In the genomic region with DNA sequence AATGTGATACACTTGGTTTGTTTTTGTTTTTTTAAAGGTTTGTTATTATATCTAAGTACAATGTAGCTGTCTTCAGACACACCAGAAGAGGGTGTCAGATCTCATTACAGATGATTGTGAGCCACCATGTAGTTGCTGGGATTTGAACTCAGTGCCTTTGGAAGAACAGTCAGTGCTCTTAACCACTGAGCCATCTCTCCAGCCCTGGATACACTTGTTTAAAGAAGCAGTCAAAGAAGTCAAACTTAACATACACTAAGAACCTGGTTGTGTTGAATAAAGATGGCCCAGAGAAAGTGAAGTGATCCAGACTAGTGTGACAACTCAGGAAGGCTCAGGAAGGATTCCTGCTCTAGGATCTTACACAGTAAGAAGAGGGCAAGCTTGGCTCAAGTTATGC, we compare ENCODE assay signal across 22 mouse cellular contexts. TPM values are rescaled to one million over a fixed set of nuclear protein-coding genes. Genes with fewer than 3 reads are reported as not detected.
DNase-seq lines count a peak whose midpoint lies in the region; ATAC-seq and TF ChIP-seq lines count a peak whose summit lies in the region.
"Not testable (repeated sequence)": the region's sequence is repeated elsewhere in the genome, so short reads cannot be mapped to it uniquely, and the experiment has no call there.
"Had no signal": no experiment of that assay in that cellular context is flagged by ENCODE, and none has a peak within 500 bp of the region (broad histone marks: within the 10 kb centered on the region; RNA-seq: fewer than 3 reads in every experiment).

No protein-coding gene starts in this region.

- H3K27ac ChIP-seq in MEL (ENCODE audit: control insufficient read depth, low read depth, low read length); heart, embryonic 10.5 days; liver, adult 2 months (replicated peaks; ENCODE audit: insufficient read depth, low read depth, low read length): not testable (repeated sequence)
- H3K27ac ChIP-seq in liver, embryonic 13.5 days = peak overlapping the region; percentile 99
- H3K27ac ChIP-seq in liver, embryonic 15.5 days (replicated peaks) = peak overlapping the region; percentile 98
- 0 out of 2 replicates have a peak overlapping the region, but pooled peaks have one; percentile 14 for H3K27ac ChIP-seq in liver, postnatal 0 days (ENCODE audit: low read depth)

- not testable (repeated sequence) for TF ChIP-seq RAD21 in MEL (IDR thresholded peaks at IDR 0.05; ENCODE audit: low read depth, low read length)

- not testable (repeated sequence) for TF ChIP-seq POLR2A in MEL (IDR thresholded peaks at IDR 0.05; ENCODE audit: control insufficient read depth in 1 of 2, insufficient read depth in 1 of 2, low read depth in 1 of 2, low read length in 2 of 2, poor library complexity in 1 of 2); liver, adult 2 months (IDR thresholded peaks at IDR 0.05; ENCODE audit: extremely low read depth, insufficient read depth, low read length)

- H3K27me3 ChIP-seq in MEL (ENCODE audit: control insufficient read depth in 1 of 2, insufficient read depth in 2 of 2, low read length in 2 of 2); heart, embryonic 10.5 days (ENCODE audit: insufficient read depth, poor library complexity, severe bottlenecking); liver, adult 2 months (ENCODE audit: control insufficient read depth, insufficient read depth, low read length); liver, embryonic 13.5 days; liver, embryonic 15.5 days; liver, postnatal 0 days (ENCODE audit: insufficient read depth, low read length): not testable (repeated sequence)

- ATAC-seq in liver, embryonic 13.5 days (ENCODE audit: low read depth); liver, embryonic 15.5 days (ENCODE audit: insufficient read depth); liver, postnatal 0 days: not testable (repeated sequence)

- not testable (repeated sequence) for H3K4me3 ChIP-seq in MEL (ENCODE audit: control insufficient read depth in 1 of 2, insufficient read depth in 1 of 2, low read depth in 2 of 2, low read length in 2 of 2); heart, embryonic 10.5 days; liver, adult 2 months (ENCODE audit: insufficient read depth, low read depth, low read length); liver, embryonic 13.5 days (replicated peaks); liver, embryonic 15.5 days (replicated peaks); liver, postnatal 0 days (ENCODE audit: low read depth, low read length)

- not testable (repeated sequence) for H3K79me2 ChIP-seq in MEL (ENCODE audit: control insufficient read depth, insufficient read depth, low read length, poor library complexity); liver, adult 2 months (ENCODE audit: control insufficient read depth, insufficient read depth, low read length)

- H3K4me2 ChIP-seq in liver, embryonic 13.5 days; liver, embryonic 15.5 days; liver, postnatal 0 days (ENCODE audit: low read depth, low read length): not testable (repeated sequence)

- TF ChIP-seq CTCF in MEL (IDR thresholded peaks at IDR 0.05 in 2 of 3, conservative IDR thresholded peaks at IDR 0.05 in 1 of 3; ENCODE audit: control insufficient read depth in 1 of 3, insufficient read depth in 1 of 3, low read depth in 2 of 3, low read length in 3 of 3, poor library complexity in 1 of 3, severe bottlenecking in 1 of 3); liver, adult 2 months (IDR thresholded peaks at IDR 0.05; ENCODE audit: low read depth, low read length); liver, postnatal 0 days (IDR thresholded peaks at IDR 0.05; ENCODE audit: low read depth): not testable (repeated sequence)

- H3K9me3 ChIP-seq in MEL (replicated peaks; ENCODE audit: insufficient read depth, low read length); heart, embryonic 10.5 days; liver, embryonic 13.5 days (replicated peaks); liver, embryonic 15.5 days (replicated peaks); liver, postnatal 0 days (ENCODE audit: low read length): not testable (repeated sequence)

- H3K36me3 ChIP-seq in MEL (ENCODE audit: control insufficient read depth in 1 of 2, insufficient read depth in 2 of 2, low read length in 2 of 2) = peaks cover 0 to 36% of the 10 kb centered on the region in 2 experiments; a peak in 2 of 4 replicates
- not testable (repeated sequence) for H3K36me3 ChIP-seq in heart, embryonic 10.5 days; liver, adult 2 months (ENCODE audit: control insufficient read depth, insufficient read depth, low read length); liver, embryonic 13.5 days; liver, embryonic 15.5 days (replicated peaks); liver, postnatal 0 days (replicated peaks; ENCODE audit: insufficient read depth, low read length)

- peaks cover 15 to 26% of the 10 kb centered on the region in 2 experiments for H3K4me1 ChIP-seq in MEL (ENCODE audit: control insufficient read depth in 1 of 2, insufficient read depth in 2 of 2, low read length in 2 of 2)
- H3K4me1 ChIP-seq in heart, embryonic 10.5 days = peaks cover 15% of the 10 kb centered on the region
- H3K4me1 ChIP-seq in liver, adult 2 months (ENCODE audit: control insufficient read depth, insufficient read depth, low read length) = peaks cover 17% of the 10 kb centered on the region
- H3K4me1 ChIP-seq in liver, embryonic 13.5 days (replicated peaks) = peaks cover 95% of the 10 kb centered on the region
- peaks cover 88% of the 10 kb centered on the region for H3K4me1 ChIP-seq in liver, embryonic 15.5 days (replicated peaks)
- peaks cover 34% of the 10 kb centered on the region for H3K4me1 ChIP-seq in liver, postnatal 0 days (ENCODE audit: insufficient read depth)

- not testable (repeated sequence) for DNase-seq in MEL (ENCODE audit: low read depth, low spot score); liver, embryonic 13.5 days; liver, postnatal 0 days
- peak; percentile 35 for DNase-seq in heart, embryonic 10.5 days (ENCODE audit: low spot score)
- DNase-seq in liver, adult 2 months (ENCODE audit: extremely low read depth, low read depth, low spot score) = peak; percentile 3

- H3K9ac ChIP-seq in MEL (ENCODE audit: control insufficient read depth, low read depth, low read length, poor library complexity, severe bottlenecking); liver, adult 2 months (ENCODE audit: low read depth, low read length); liver, embryonic 15.5 days; liver, postnatal 0 days (replicated peaks): not testable (repeated sequence)
- H3K9ac ChIP-seq in liver, embryonic 13.5 days = 0 out of 2 replicates have a peak overlapping the region, but pooled peaks have one; percentile 2

- TF ChIP-seq EP300 in MEL (IDR thresholded peaks at IDR 0.05; ENCODE audit: low read depth in 1 of 2, low read length in 2 of 2); liver, postnatal 0 days (IDR thresholded peaks at IDR 0.05; ENCODE audit: low read depth): not testable (repeated sequence)

RNA-seq across cellular contexts. Expression of gene Cpox, which starts 5.0 kb away (rescaled TPM):
- 159 and 204 TPM in 2 replicates for total RNA-seq in MEL (2012; rRNA removed)
- 100 to 1,000 TPM; 110 to 421 TPM for polyA plus RNA-seq in MEL (2012; ENCODE audit: insufficient read depth in 1 of 2, insufficient read length in 2 of 2, low read depth in 1 of 2, low replicate concordance in 2 of 2, missing spikeins in 1 of 2)
- polyA plus RNA-seq in heart, embryonic 10.5 days (2016; fragmentation: Nextera tagmentation; extraction: Ambion mirVana) = 63.5 and 89.9 TPM in 2 replicates
- 59.9 and 68.1 TPM in 2 replicates for total RNA-seq in liver, adult 2 months (2014; rRNA removed)
- 65.0 and 75.2 TPM in 2 replicates for polyA plus RNA-seq in liver, adult 2 months (2012; rRNA removed)
- 422 and 453 TPM in 2 replicates for polyA plus RNA-seq in liver, embryonic 13.5 days (2015; fragmentation: Nextera tagmentation; extraction: Ambion mirVana)
- polyA plus RNA-seq in liver, embryonic 15.5 days (2015; fragmentation: Nextera tagmentation; extraction: Ambion mirVana) = 496 and 576 TPM in 2 replicates
- polyA plus RNA-seq in liver, postnatal 0 days (2015; fragmentation: Nextera tagmentation; extraction: Ambion mirVana) = 178 and 189 TPM in 2 replicates

RNA-seq across cellular contexts. Expression of gene E330017A01Rik, which starts 26.6 kb away (rescaled TPM):
- 4.3 and 7.5 TPM in 2 replicates for total RNA-seq in MEL (2012; rRNA removed)
- 1 to 10 TPM in 1 of 2 experiments, not detected in 1; 8.2 TPM for polyA plus RNA-seq in MEL (2012; ENCODE audit: insufficient read depth in 1 of 2, insufficient read length in 2 of 2, low read depth in 1 of 2, low replicate concordance in 2 of 2, missing spikeins in 1 of 2)
- polyA plus RNA-seq in heart, embryonic 10.5 days (2016; fragmentation: Nextera tagmentation; extraction: Ambion mirVana) = not detected in 2 replicates
- total RNA-seq in liver, adult 2 months (2014; rRNA removed) = not detected in 2 replicates
- polyA plus RNA-seq in liver, adult 2 months (2012; rRNA removed) = not detected in 2 replicates
- polyA plus RNA-seq in liver, embryonic 13.5 days (2015; fragmentation: Nextera tagmentation; extraction: Ambion mirVana) = not detected in 2 replicates
- polyA plus RNA-seq in liver, embryonic 15.5 days (2015; fragmentation: Nextera tagmentation; extraction: Ambion mirVana) = not detected in 2 replicates
- polyA plus RNA-seq in liver, postnatal 0 days (2015; fragmentation: Nextera tagmentation; extraction: Ambion mirVana) = not detected in 2 replicates
- total RNA-seq: adrenal gland, adult 2 months; adrenal gland, postnatal 10 days; adrenal gland, postnatal 25 days; adrenal gland, postnatal 4 days; common myeloid progenitor, adult 5-6 weeks had no signal
- polyA plus RNA-seq: adrenal gland, adult 2 months; brain, embryonic 14.5 days; C2C12; embryonic facial prominence, embryonic 11.5 days; embryonic facial prominence, embryonic 13.5 days; embryonic facial prominence, embryonic 15.5 days; erythroblast, embryonic 14.5 days; forebrain, embryonic 10.5 days; forebrain, embryonic 12.5 days; forebrain, embryonic 14.5 days; forebrain, embryonic 16.5 days; G1E had no signal

RNA-seq across cellular contexts. Expression of gene Gm813, which starts 48.4 kb away (rescaled TPM):
- not detected in 2 replicates for total RNA-seq in MEL (2012; rRNA removed)
- not detected for polyA plus RNA-seq in MEL (2012; ENCODE audit: insufficient read depth in 1 of 2, insufficient read length in 2 of 2, low read depth in 1 of 2, low replicate concordance in 2 of 2, missing spikeins in 1 of 2)
- not detected in 2 replicates for polyA plus RNA-seq in heart, embryonic 10.5 days (2016; fragmentation: Nextera tagmentation; extraction: Ambion mirVana)
- total RNA-seq in liver, adult 2 months (2014; rRNA removed) = not detected in 2 replicates
- not detected in 2 replicates for polyA plus RNA-seq in liver, adult 2 months (2012; rRNA removed)
- polyA plus RNA-seq in liver, embryonic 13.5 days (2015; fragmentation: Nextera tagmentation; extraction: Ambion mirVana) = not detected in 2 replicates
- polyA plus RNA-seq in liver, embryonic 15.5 days (2015; fragmentation: Nextera tagmentation; extraction: Ambion mirVana) = not detected in 2 replicates
- not detected in 2 replicates for polyA plus RNA-seq in liver, postnatal 0 days (2015; fragmentation: Nextera tagmentation; extraction: Ambion mirVana)
- total RNA-seq: adrenal gland, adult 2 months; adrenal gland, postnatal 10 days; adrenal gland, postnatal 25 days; adrenal gland, postnatal 4 days; common myeloid progenitor, adult 5-6 weeks had no signal
- polyA plus RNA-seq: adrenal gland, adult 2 months; brain, embryonic 14.5 days; C2C12; embryonic facial prominence, embryonic 11.5 days; embryonic facial prominence, embryonic 13.5 days; embryonic facial prominence, embryonic 15.5 days; erythroblast, embryonic 14.5 days; forebrain, embryonic 10.5 days; forebrain, embryonic 12.5 days; forebrain, embryonic 14.5 days; forebrain, embryonic 16.5 days; G1E had no signal

RNA-seq across cellular contexts. Expression of gene Gpr15, which starts 53.7 kb away (rescaled TPM):
- total RNA-seq in MEL (2012; rRNA removed) = not detected in 2 replicates
- not detected for polyA plus RNA-seq in MEL (2012; ENCODE audit: insufficient read depth in 1 of 2, insufficient read length in 2 of 2, low read depth in 1 of 2, low replicate concordance in 2 of 2, missing spikeins in 1 of 2)
- not detected in 2 replicates for polyA plus RNA-seq in heart, embryonic 10.5 days (2016; fragmentation: Nextera tagmentation; extraction: Ambion mirVana)
- total RNA-seq in liver, adult 2 months (2014; rRNA removed) = not detected in 2 replicates
- polyA plus RNA-seq in liver, adult 2 months (2012; rRNA removed) = 0.10 TPM in 1 of 2 replicates, not detected in the other
- polyA plus RNA-seq in liver, embryonic 13.5 days (2015; fragmentation: Nextera tagmentation; extraction: Ambion mirVana) = 0.06 and 0.16 TPM in 2 replicates
- polyA plus RNA-seq in liver, embryonic 15.5 days (2015; fragmentation: Nextera tagmentation; extraction: Ambion mirVana) = 0.05 and 0.12 TPM in 2 replicates
- 0.11 TPM in 1 of 2 replicates, not detected in the other for polyA plus RNA-seq in liver, postnatal 0 days (2015; fragmentation: Nextera tagmentation; extraction: Ambion mirVana)
- total RNA-seq: adrenal gland, adult 2 months; adrenal gland, postnatal 10 days; adrenal gland, postnatal 25 days; adrenal gland, postnatal 4 days; common myeloid progenitor, adult 5-6 weeks had no signal
- polyA plus RNA-seq: adrenal gland, adult 2 months; C2C12; embryonic facial prominence, embryonic 11.5 days; erythroblast, embryonic 14.5 days; forebrain, embryonic 10.5 days; forebrain, embryonic 14.5 days; forebrain, embryonic 16.5 days; G1E had no signal
